Mouse (Mus musculus): ENCODE measurements around the gene Prkd2.

Gene Prkd2

DNA sequence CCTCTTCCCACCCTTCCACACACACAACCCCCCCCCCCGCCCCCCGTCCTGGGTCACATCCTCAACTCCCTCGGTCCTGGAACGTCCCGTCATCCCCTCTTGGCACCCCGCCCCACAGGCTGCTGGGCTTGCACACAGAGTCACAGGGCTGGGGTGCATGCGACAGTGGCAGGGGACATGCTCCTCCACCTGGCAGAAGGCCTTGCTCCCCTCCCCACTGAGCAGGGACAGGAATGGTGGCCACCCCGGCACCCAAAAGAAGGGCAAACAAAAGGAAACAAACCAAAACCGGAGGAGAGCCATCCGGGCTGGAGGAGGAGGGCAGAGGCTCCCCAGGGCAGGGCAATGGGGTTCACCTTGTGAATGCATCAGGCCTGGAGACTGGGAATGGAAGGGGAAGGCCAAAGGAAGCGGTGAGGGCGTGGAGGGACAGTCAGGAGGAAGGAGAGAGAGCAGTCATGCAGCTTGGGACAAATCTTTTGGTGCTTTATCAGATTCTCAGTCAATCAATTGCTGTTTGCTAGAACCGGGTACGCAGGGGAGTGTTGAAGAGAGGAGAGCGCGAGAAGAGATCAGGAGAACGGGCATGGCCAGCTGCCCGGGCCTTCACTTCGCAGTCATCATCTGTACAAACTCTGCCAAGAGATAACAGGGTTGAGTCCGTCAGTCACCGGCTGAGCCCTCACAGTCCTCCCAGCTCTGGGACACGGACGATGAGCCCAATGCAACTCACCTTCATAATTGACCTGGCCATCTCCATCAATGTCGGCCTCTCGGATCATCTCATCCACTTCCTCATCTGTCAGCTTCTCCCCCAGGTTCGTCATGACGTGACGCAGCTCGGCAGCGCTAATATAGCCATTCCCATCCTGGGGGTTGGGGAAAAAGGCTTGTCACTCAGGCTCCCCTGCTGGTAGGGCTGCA lies 73.9 kb downstream of the Prkd2 start:
- DNase-seq (ENCODE audit: low spot score in 2 of 2): peak in 1 of 2 experiments; percentile 33

DNA sequence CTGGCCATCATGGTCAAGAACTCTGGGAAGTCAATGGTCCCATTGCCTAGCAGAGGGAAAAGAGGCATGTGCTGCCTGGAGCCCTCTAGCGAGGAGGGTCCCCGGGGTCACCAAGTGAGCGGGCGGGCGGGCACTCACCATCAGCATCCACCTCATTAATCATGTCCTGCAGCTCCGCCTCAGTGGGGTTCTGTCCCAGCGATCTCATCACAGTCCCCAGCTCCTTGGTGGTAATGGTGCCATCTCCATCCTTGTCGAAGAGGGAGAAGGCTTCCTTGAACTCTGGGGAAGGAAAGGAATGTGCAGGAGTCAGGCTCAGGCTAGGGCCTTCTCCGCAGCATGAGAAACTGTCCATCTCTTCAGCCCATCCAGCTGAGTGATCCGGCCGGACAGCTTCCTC lies 74.7 kb downstream of the Prkd2 start:
- no peak for DNase-seq (ENCODE audit: low spot score in 2 of 2)

DNA sequence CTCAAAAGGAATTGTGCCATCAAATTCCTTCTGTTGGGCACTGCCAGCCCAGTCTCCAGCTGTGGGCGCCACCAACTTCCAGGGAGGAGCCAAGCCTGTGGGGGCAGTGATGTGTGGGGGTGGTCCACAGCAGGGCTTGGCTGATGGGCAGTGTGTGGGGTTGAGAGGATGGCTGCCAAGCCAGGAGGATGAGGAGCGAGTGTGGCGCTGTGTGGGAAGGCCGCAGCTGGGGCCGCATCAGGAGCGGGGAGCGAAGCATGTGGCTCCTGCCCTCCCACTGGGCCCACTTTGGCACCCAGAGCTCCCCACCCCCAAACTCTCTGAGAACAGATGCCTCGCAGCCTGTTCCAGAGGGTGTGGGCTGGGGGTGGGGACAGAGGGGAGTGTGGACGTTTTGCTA lies 75.3 kb downstream of the Prkd2 start:
- peak in 1 of 2 experiments; percentile 63 for DNase-seq (ENCODE audit: low spot score in 2 of 2)

DNA sequence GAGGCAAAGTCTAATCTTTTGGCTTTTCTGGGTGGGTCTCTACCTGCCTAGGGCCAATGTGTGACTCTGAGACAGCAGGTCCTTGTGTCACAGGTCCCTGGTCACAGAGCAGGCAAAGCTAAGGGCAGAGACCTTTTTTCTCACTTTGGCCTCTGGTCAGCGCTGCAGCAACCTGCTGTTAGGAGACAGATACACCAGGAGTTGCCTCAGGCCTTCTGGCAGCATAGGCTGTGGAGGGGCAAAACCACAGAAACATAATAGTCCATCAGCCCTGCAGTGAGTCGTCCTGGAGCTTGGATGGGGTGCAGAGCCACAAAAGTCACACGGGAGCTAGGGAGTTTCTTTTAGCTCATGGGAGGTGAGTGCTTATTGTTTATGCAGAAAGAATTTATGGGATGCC lies 76.0 kb downstream of the Prkd2 start:
- no peak for DNase-seq (ENCODE audit: low spot score in 2 of 2)

DNA sequence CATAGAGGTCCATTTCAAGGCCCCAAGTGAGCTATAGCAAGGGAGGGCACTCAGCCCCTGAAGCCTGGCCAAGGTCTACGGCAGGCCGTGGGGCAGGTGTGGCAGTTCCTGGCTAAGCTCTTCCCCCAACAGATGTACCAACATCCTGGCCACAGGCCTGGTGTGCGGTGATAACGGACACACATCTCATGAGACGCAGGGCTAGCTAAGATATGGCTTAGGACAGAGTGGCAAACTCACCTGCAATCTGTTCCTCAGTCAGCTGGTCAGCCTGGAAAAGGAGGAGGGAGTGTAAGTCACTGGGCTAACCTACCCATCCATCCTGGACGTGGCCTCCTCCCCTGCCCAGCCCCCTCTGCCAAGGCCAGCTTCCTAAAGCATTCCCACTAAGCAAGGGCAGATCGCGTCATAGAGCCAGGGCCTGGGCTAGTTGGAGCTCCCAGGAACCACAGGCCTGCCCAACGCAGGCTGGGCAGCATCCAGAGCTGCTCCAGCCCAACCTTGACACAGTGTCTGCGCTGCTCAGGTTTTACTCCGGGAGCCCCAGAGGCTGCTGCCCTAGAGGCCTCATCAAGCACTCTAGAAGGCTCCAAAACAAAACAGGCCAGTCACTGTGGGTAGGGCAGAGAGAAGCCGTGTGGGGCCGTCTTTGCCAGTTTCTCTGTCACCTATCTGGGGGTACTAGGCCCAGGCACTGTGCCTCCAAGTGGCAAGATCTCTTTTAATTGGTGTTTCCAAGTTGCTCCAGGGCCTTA lies 76.9 kb downstream of the Prkd2 start:
- DNase-seq (ENCODE audit: low spot score in 2 of 2): no peak
